Mouse (Mus musculus): ENCODE data around the gene Tunar. TPM values are rescaled to one million over a fixed set of nuclear protein-coding genes. Genes with fewer than 3 reads are reported as not detected.

Gene Tunar
- 0.13 TPM for polyA plus RNA-seq (2017; shearing (Covaris generic))

DNA sequence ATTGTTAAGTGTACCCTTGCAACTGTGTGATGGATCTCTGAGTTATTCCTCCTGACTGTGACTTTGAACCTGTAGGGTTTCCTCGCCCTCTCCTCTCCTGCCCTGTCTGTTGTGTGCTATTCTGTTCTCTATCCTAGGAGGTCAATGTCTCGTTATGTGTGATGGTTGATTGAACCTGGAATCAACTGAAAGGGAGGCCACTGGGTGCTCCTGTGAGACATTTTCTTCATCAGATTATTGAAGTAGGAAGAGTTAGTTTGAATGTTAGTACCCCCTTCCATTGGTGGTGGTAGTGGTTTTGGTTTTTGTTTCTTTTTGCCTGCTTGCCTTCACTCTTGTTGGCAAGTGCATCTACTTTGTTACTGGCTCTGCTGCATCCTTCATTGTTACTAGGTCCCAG is at the start of gene Tunar:
Gene Tunar, plus strand, starts transcription at position 301 of the 400 bp plus-strand sequence.

Other genes starting within 250 kb of the Tunar start
- gene Tcl1b2, start 187.9 kb upstream of the Tunar start, polyA plus RNA-seq (2017; shearing (Covaris generic)): not detected
- gene Tcl1b1, start 174.2 kb upstream of the Tunar start, polyA plus RNA-seq (2017; shearing (Covaris generic)): not detected
- gene Tcl1b5, start 157.5 kb upstream of the Tunar start, polyA plus RNA-seq (2017; shearing (Covaris generic)): not detected
- gene Tcl1b3, start 142.8 kb upstream of the Tunar start, polyA plus RNA-seq (2017; shearing (Covaris generic)): not detected
- not detected for gene Tcl1b4, start 131.9 kb upstream of the Tunar start, polyA plus RNA-seq (2017; shearing (Covaris generic))
- gene Tcl1, start 111.1 kb upstream of the Tunar start, polyA plus RNA-seq (2017; shearing (Covaris generic)): 0.59 TPM
- gene D430019H16Rik, start 120.0 kb downstream of the Tunar start, polyA plus RNA-seq (2017; shearing (Covaris generic)): 0.09 TPM
- gene Bdkrb2, start 229.4 kb downstream of the Tunar start, polyA plus RNA-seq (2017; shearing (Covaris generic)): 0.20 TPM